Mouse (Mus musculus): ENCODE data around the gene 4930539E08Rik. TPM values are rescaled to one million over a fixed set of nuclear protein-coding genes. Genes with fewer than 3 reads are reported as not detected.
A peak's percentile ranks its signal among the peaks of the same experiment; 100 is the strongest.

The 4930539E08Rik gene
- polyA plus RNA-seq (2014; fragmentation: Nextera tagmentation; extraction: Ambion mirVana) = 0.37 TPM in 1 of 2 replicates, not detected in the other

GRCm38 (mm10) chr17:28915060-28915628 lies at the start of gene 4930539E08Rik:
4930539E08Rik (minus strand) TSS chr17:28915324.
- Histone ChIP-seq H3K9ac (no peak within 1 kb of the TSS), H3K4me1 (ENCODE audit: insufficient read depth) (no peaks in the 10 kb centered on the region), H3K4me2 (no peak within 1 kb of the TSS), H3K36me3 (ENCODE audit: insufficient read depth) (no peaks in the 10 kb centered on the region), H3K9me3 (ENCODE audit: low read depth, low read length) (no peaks in the 10 kb centered on the region), H3K27me3 (ENCODE audit: insufficient read depth, low read length) (peaks cover 2% of the 10 kb centered on the region; the same call in 1 of the 2 replicates), H3K27ac (ENCODE audit: low read depth) (no peak within 1 kb of the TSS), H3K4me3 (ENCODE audit: low read depth, low read length) (no peak within 1 kb of the TSS)
- no peak for TF ChIP-seq CTCF (IDR thresholded peaks at IDR 0.05; ENCODE audit: low read depth)
- 65% methylated on average over 12 of the region's 12 CpGs for WGBS
- DNase-seq (no peak), ATAC-seq (ENCODE audit: insufficient read depth) (no peak)

- ATAC-seq (ENCODE audit: insufficient read depth) (no peak), DNase-seq (no peak)
- no peak for TF ChIP-seq CTCF (IDR thresholded peaks at IDR 0.05; ENCODE audit: low read depth)
- 78% methylated on average over 10 of the region's 10 CpGs for WGBS
- Histone ChIP-seq H3K9ac (no peak overlapping the region), H3K27ac (ENCODE audit: low read depth) (no peak overlapping the region), H3K4me3 (ENCODE audit: low read depth, low read length) (no peak overlapping the region), H3K27me3 (ENCODE audit: insufficient read depth, low read length) (no peaks in the 10 kb centered on the region), H3K36me3 (ENCODE audit: insufficient read depth) (peaks cover 74% of the 10 kb centered on the region), H3K4me2 (no peak overlapping the region), H3K9me3 (ENCODE audit: low read depth, low read length) (no peaks in the 10 kb centered on the region), H3K4me1 (ENCODE audit: insufficient read depth) (no peaks in the 10 kb centered on the region)
Measured at GRCm38 (mm10) chr17:28961596-28961995, 46.5 kb upstream of the 4930539E08Rik start.

- 34% methylated on average over 10 of the region's 10 CpGs for whole genome bisulfite sequencing
- Histone ChIP-seq H3K4me3 (ENCODE audit: low read depth, low read length) (no peak overlapping the region), H3K36me3 (ENCODE audit: insufficient read depth) (peaks cover 64% of the 10 kb centered on the region)
Measured at GRCm38 (mm10) chr17:28960597-28960996, 45.5 kb upstream of the 4930539E08Rik start.

GRCm38 (mm10) chr17:28954416-28954815 lies 39.3 kb upstream of the 4930539E08Rik start:
- 0 out of 2 replicates have a peak overlapping the region, but pooled peaks have one; percentile 79 for H3K9ac ChIP-seq
- no peak for ATAC-seq (ENCODE audit: insufficient read depth)
- H3K4me1 ChIP-seq (ENCODE audit: insufficient read depth) = peaks cover 13% of the 10 kb centered on the region
- H3K4me3 ChIP-seq (ENCODE audit: low read depth, low read length) = peak overlapping the region; percentile 77; the same call in 1 of the 2 replicates
- no peak overlapping the region for H3K4me2 ChIP-seq
- no peak for DNase-seq
- H3K27me3 ChIP-seq (ENCODE audit: insufficient read depth, low read length) = no peaks in the 10 kb centered on the region
- no peaks in the 10 kb centered on the region for H3K9me3 ChIP-seq (ENCODE audit: low read depth, low read length)
- no peak for TF ChIP-seq CTCF (IDR thresholded peaks at IDR 0.05; ENCODE audit: low read depth)
- 96% methylated on average over 9 of the region's 9 CpGs for WGBS
- peaks cover 11% of the 10 kb centered on the region; the same call in 1 of the 2 replicates for H3K36me3 ChIP-seq (ENCODE audit: insufficient read depth)
- H3K27ac ChIP-seq (ENCODE audit: low read depth) = no peak overlapping the region

More at GRCm38 (mm10) chr17:28960597-28960996, 45.5 kb upstream of the 4930539E08Rik start:
- peak; percentile 3 for DNase-seq
- TF ChIP-seq CTCF (IDR thresholded peaks at IDR 0.05; ENCODE audit: low read depth) = no peak
- Histone ChIP-seq H3K9me3 (ENCODE audit: low read depth, low read length) (no peaks in the 10 kb centered on the region), H3K27ac (ENCODE audit: low read depth) (no peak overlapping the region), H3K4me2 (no peak overlapping the region), H3K4me1 (ENCODE audit: insufficient read depth) (no peaks in the 10 kb centered on the region), H3K9ac (no peak overlapping the region), H3K27me3 (ENCODE audit: insufficient read depth, low read length) (no peaks in the 10 kb centered on the region)
- no peak for ATAC-seq (ENCODE audit: insufficient read depth)

- DNase-seq = peak; percentile 30
Measured at GRCm38 (mm10) chr17:28953251-28953650, 38.1 kb upstream of the 4930539E08Rik start.

GRCm38 (mm10) chr17:28951831-28952799 lies 37.0 kb upstream of the 4930539E08Rik start, which contains the start of gene Kctd20:
Kctd20 (plus strand) TSS chr17:28951950.
- Histone ChIP-seq H3K4me3 (ENCODE audit: low read depth, low read length) (peak within 1 kb of the TSS; percentile 77), H3K27me3 (ENCODE audit: insufficient read depth, low read length) (no peaks in the 10 kb centered on the region), H3K4me1 (ENCODE audit: insufficient read depth) (peaks cover 13% of the 10 kb centered on the region), H3K4me2 (peak within 1 kb of the TSS; percentile 82), H3K9ac (peak within 1 kb of the TSS; percentile 79), H3K27ac (ENCODE audit: low read depth) (peak within 1 kb of the TSS; percentile 93), H3K9me3 (ENCODE audit: low read depth, low read length) (no peaks in the 10 kb centered on the region), H3K36me3 (ENCODE audit: insufficient read depth) (0 out of 2 replicates have a peak, but pooled peaks cover 2% of the 10 kb centered on the region)
- DNase-seq (peak; percentile 96), ATAC-seq (ENCODE audit: insufficient read depth) (peak; percentile 94)
- 2% methylated on average over 73 of the region's 80 CpGs for WGBS
- no peak for TF ChIP-seq CTCF (IDR thresholded peaks at IDR 0.05; ENCODE audit: low read depth)

More at GRCm38 (mm10) chr17:28953251-28953650, 38.1 kb upstream of the 4930539E08Rik start:
- Histone ChIP-seq H3K4me1 (ENCODE audit: insufficient read depth) (peaks cover 13% of the 10 kb centered on the region), H3K36me3 (ENCODE audit: insufficient read depth) (0 out of 2 replicates have a peak, but pooled peaks cover 9% of the 10 kb centered on the region), H3K4me2 (peak overlapping the region; percentile 82), H3K4me3 (ENCODE audit: low read depth, low read length) (peak overlapping the region; percentile 77), H3K9me3 (ENCODE audit: low read depth, low read length) (no peaks in the 10 kb centered on the region), H3K9ac (peak overlapping the region; percentile 79), H3K27ac (ENCODE audit: low read depth) (peak overlapping the region; percentile 93), H3K27me3 (ENCODE audit: insufficient read depth, low read length) (no peaks in the 10 kb centered on the region)
- TF ChIP-seq CTCF (IDR thresholded peaks at IDR 0.05; ENCODE audit: low read depth) = no peak
- no peak for ATAC-seq (ENCODE audit: insufficient read depth)
- WGBS = 4% methylated on average over 9 of the region's 9 CpGs
